Mouse (Mus musculus) right cerebral cortex, adult 18-20 months (tissue): ENCODE measurements at regions not wholly inside any gene's neighbourhood (a gene's known extent, or its start where the extent isn't known, plus 50 kb on each side); places are given as distances from the start of the nearest gene placed in this dataset.

Source experiments
- DNase-seq: peaks from one replicate; pipeline ENCODE4 v3.0.0; 2022; ENCODE audit warnings: mixed read lengths

DNA sequence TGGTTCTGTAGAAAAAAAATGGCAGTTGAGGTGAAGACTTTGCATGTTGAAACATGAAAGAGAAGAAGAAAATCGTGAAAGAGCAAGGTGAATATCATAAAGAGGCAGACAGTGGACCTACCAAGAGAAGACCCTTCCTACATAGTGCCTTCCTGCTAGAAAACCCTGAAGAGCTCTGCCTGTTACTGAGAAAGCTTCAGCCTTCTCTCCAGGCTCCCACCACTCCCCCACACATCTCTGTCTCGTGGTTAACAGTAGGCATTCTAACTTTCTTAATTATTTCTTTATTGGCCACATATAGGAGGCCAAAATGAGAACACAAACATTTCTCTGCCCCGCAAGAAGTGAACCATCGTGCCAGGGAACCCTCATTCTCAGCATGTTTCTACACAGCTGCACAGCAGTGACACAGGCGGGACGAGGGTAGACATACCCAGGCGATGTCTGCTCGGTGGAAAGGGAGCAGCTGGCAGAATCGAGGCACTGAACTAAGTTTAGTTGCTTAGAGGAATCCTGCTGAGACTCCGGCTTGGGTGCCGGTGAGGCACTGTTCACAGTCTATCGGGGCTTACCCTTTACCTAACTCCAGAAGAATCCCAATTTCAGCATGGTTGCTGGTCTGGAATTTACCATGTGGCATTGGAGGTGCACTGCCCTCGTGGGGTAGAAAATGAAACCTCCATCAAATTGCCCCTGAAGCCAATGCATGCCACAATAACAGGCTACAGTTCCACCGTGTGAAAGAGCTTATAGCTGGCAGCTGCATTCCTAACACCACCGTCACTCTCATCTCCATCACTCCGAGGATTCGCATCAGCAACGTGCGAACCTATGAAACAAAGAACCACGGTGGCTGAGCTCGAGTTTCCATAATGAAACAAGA lies 260.4 kb upstream of the Tsc22d2 start:
- DNase-seq, result no peak

DNA sequence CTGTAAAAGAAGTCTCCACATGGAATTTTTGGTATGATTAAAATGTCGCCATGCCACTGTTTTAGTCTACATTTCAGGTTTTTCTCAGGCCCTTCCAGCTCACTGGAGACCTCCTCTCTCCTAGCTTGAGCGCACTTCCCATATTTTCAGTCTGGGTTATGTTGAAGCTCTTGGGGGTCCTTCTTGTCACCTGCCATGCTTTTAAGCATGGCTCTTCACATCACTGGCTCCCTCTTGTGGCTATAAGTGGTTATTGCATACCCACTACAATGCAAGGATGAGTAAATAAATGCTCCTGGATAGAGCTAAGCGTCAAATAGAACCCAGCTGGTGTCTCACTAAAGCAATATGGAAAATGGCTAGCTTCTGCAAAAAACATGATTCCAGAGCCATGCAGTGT lies 255.1 kb upstream of the Tsc22d2 start:
- peak; percentile 42 for DNase-seq

DNA sequence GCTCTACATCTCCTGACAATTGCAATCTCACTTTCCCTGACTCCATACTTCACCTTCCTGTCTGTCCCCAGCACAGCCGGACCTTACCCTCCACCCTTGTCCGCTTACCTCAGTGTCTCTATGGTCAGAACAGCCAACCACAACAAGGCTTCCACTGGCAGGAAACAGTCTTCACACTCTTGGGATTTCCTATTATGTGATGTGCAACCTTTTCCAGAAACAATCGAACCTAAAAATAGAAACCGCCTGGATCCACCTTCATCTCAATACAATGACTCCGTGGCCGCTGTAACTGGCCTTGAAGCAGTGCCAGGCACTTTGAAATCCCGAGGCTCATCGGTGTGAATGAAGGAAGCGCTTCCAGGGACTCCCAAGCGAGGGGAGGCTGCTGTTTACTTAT lies 252.3 kb upstream of the Tsc22d2 start:
- DNase-seq, result no peak

- peak; percentile 63 for DNase-seq
Measured at GRCm38 (mm10) chr3:58163806-58164205, 250.7 kb upstream of the Tsc22d2 start.

GRCm38 (mm10) chr3:58166628-58167027 lies 247.9 kb upstream of the Tsc22d2 start:
- DNase-seq, result no peak

GRCm38 (mm10) chr3:58167121-58167520 lies 247.4 kb upstream of the Tsc22d2 start:
- no peak for DNase-seq

DNA sequence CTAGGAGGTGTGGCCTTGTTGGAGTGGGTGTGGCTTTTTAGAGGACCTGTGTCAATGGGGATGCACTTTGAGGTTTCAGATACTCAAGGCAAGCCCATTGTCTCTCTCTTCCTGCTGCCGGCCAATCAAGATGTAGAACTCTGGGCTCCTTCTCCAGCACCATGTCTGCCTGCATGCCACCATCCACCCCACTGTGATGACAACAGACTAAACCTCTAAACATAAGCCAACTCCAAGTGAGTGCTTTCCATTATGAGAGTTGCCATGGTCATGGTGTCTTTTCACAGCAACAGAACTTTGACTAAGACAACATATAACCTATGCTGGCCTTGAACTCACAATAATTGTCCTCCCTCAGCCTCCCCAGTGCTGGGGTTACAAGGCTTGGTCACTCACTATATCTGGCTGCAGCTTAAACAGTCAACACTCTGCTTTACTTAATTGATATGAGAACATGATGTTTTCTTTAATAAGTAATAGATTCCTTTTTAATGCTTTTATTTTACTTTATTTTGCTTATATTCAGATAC lies 246.7 kb upstream of the Tsc22d2 start:
- DNase-seq, result no peak

DNA sequence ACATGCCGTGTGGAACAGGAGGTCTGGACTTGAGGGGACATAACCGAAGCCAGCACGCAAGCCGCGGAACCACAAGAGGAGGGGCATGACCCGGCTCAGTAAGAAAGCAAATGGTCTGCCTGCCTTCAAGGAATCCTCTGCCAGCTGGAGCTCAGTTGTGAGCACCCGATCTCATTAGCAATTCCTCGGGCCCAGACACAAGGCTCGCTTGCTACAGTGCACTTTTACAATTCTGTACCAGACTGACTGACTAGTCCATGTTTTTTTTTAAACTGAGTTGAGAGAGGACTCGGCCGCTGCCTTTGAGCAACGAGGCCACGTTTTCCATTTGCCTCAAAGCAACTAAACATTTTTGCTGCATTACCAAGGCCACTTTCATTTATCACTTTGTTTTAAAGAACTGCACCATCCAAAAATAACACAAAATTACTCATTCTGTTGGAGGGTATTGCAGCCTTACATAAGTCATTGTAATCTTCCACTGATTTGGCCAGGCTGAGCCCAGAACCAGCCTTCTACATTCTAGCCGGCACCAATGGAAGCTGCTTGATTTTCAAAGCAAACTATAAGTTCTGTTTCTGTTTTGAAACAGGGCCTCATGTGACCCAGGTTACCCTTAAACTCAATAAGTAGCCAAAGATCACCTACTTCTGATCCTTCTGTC lies 245.9 kb upstream of the Tsc22d2 start:
- peak; percentile 37 for DNase-seq

DNA sequence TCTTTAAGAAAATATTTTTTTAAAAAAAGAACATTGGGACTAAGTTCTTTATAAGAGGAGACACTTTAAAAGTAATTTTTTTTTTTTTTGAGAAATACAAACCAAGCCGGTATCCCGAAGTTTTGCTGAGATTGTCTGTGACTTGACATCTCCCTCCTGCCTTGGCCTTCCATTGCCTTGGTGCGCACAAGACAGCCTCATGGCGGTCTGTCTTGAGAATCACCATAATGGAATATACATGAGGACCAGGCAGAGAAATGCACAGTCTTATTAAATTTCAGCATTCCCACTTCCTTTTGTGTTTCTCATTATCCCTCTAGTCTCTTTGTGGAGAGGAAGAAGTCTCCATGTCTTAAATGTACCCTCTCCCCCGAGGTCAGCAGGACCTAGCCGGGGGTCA lies 244.7 kb upstream of the Tsc22d2 start:
- DNase-seq, result no peak

DNA sequence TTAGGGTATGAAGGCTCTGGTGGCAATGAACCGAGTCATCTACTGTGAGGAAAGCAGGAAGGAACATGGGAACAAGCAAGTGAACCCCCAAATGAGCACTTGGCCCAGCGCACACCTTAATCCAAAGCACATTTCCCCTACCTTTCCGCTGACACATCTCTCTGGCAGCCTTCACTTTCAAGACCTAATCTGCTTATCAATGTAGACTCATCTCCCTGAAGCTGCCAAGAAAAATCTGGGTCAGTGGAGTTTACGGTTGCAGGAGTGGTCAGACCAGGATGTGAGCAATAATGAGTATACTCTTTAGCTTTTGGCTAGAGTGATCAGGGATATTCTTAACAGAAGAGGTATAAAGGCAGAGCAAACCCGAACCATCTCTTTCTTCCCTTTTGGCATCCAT lies 242.4 kb upstream of the Tsc22d2 start:
- DNase-seq, result no peak

- DNase-seq, result no peak
Measured at GRCm38 (mm10) chr3:58173821-58174220, 240.7 kb upstream of the Tsc22d2 start.

- DNase-seq, result no peak
Measured at GRCm38 (mm10) chr3:58181715-58182114, 232.8 kb upstream of the Tsc22d2 start.

DNA sequence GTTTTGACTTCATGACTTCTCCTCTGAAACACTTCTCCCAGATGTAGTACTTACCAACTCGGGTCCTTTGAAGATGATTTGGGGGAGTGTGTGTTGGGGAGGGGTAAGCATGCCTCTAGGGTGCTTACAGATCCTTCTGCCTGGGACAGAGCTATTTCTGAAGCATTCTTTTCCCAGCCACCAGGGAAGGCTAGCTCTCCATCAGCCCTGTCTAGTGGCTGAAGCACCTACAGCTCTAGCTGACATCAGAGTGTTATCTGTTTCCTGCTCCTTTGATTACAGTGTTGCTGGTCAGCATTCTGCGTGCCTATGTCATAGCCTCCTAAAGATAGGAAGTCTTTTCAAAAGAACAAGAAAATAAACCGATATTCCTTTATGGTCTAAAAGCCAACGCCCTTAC lies 232.2 kb upstream of the Tsc22d2 start:
- no peak for DNase-seq

DNA sequence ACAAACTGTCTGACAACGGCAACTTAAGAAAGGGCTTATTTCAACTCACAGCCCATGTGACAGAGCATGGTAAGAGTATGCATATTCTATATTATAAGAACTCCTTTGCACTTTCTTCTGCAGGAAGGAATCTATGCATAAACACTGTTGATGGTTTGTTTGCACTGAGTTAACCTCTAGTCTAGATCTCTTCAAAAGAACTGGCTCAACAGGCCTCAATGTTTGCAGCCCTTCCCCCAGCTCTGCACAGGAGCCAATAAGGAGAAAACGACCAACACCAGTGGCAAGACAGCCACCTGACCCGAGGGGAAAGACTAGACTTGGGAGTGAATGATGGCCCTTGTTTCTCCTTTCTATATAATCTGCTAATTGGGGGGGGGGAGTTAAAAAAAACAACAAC lies 231.2 kb upstream of the Tsc22d2 start:
- no peak for DNase-seq

DNA sequence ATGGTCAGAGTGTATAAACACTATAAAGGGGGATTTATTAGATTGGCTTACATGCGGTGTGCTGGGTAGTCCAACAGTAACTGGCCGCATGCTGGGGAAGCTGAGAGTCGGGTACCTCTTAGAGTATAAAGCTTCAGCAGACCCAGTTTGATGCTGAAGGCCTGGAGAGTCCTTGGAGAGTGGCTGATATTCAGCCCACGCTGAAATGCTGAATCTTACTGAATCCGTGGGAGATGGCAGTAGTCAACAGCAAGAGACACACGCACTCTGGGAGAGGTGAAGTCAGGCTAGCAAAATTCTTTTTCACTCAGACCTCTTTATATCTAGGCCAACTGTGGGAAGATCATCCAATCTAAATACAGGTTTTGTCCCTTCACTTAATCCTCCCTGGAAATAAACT lies 214.1 kb upstream of the Tsc22d2 start:
- peak; percentile 9 for DNase-seq

DNA sequence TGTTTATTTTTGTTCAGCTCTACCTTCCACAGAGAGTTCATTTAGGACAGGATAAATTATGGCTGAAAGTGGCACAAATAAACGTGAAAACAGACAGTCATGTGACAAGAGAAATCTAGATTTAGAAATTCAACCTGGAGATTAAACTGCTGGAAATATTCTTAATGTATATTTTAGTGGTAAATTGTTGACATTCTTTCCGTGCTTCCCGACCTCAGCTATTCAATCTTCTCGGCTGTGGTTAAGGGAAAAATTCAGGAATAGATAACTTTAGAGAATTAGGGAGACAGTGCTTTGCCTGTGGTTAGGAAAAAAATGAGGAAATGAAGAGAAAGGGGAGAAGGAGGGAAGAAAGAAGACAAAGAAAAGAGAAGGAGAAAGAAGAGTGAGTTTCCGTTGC lies 211.7 kb upstream of the Tsc22d2 start:
- DNase-seq, result no peak

DNA sequence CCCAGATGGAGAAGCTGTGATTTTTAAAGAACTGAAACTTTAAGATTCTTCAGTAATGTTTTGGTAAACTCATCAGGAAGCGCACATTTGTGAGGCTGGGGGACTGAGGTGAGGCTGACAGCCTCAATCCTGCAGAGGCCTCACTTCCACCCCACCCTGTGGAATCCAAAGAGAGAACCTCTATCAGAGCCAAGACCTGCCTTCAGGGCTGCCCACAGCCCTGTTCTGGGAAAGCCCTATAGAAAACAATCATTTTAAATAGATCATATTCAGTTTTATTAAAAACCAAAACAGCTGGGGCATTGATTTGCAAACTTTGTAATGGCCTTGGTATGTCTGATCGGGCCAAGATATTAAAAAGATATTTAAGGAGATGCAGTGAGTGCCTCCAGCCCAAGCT lies 210.7 kb upstream of the Tsc22d2 start:
- DNase-seq, result no peak

DNA sequence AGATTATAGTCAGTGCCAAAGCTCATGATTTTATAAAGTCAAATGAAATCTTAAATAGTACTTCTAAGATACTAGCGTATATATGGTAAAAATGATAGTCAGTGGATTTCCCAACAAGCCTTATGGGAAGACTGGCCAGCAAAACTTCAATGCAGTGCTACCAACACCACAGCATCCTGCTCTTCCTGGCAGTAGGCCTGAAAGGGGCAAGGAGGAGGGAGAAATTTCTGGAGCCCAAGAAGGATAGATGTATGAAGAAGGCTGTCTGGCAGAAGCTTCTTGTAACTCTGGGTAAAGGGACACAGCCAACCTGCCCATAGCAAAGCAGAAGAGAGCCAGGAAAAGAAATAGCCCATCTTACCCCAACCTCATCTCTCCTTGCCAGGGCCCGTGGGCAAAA lies 209.0 kb upstream of the Tsc22d2 start:
- DNase-seq, result no peak

- DNase-seq, result peak; percentile 10
Measured at GRCm38 (mm10) chr3:58206776-58207398, 207.6 kb upstream of the Tsc22d2 start.

DNA sequence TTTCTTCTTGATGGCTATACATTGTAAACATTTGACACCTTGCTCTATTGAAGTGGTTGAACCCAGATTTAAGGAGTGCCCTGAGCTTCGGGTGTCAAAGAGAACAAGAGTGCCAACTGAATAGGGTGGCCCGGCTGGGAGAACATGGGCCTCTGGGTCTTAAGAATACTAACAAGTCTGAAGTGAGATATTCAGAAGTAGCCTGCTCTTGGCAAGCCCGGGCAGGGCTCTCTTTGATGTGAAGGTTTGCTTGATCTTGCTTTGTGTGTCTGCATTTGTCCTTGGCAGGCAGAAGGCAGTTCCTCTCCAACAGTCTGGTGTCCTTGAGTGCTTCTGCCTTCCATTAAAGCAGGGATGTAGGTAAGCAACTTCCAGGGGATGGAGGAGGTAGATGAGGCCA lies 203.5 kb upstream of the Tsc22d2 start:
- DNase-seq, result no peak

- no peak for DNase-seq
Measured at GRCm38 (mm10) chr3:58224696-58225095, 189.8 kb upstream of the Tsc22d2 start.

DNA sequence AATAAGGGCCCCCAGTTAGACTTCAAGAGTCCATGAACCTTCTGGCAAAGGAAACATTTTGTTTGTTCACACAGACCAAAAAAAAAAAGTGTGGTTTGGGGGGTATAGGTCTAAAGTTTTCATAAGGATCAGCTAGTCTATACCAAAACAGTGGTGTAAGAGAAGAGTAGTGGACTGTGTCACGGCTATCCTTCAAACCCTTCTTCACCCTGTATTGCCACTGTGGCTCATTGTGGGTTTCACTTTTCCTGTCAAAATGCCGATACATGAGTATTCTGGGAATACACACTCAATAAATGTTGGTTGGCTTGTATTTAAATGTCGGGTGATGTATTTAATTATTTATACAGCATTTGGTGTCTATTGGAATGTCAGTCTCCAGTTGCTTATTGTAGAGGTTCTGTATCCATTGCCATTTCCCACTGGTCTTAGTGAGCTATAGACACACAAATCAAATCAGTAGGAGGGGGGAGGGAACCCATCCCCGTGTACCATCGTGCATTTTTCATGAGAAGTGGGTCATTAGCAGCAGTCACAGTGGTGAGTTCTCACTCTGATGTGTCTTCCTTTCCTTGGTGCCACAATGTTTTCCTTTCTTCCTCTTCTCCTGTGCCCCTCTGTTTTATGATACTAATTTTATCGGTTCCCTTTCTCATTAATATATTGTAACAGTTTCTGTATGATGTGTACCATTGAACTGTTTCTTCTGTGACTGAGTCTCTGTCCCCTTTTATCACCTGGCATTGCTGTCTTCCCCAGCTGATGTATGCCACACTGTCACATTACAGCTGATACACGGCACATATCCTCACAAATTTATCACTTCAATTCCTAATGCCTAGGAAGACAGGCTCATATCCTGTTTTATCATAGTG lies 187.8 kb upstream of the Tsc22d2 start:
- no peak for DNase-seq

DNA sequence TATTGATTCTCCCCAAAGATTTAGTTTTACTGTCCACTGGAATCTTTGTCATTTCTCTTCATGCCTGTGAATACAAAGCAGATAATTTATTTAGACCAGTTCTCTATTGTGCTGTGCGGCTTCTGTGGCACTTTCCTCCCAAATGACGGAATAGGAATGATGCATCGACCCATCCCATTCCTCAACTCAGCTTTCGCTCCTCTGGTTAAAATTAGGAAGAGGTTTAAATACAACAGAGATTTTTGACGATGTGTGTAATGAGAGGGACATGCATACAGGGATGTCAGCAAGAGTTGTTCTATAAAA lies 187.2 kb upstream of the Tsc22d2 start:
- DNase-seq, result no peak
